Mouse (Mus musculus): Measurements from ENCODE around the gene Urgcp. TPM values are rescaled to one million over a fixed set of nuclear protein-coding genes. Genes with fewer than 3 reads are reported as not detected.

Urgcp gene
- polyA plus RNA-seq, 1 experiment from 2014 or later = 37.6 TPM

GRCm38 (mm10) chr11:5734323-5734722 is 27.9 kb downstream of the Urgcp start:
- H3K4me1 ChIP-seq = no peaks in the 10 kb centered on the region
- no peak overlapping the region for H3K27ac ChIP-seq
- H3K36me3 ChIP-seq (replicated peaks) = no peaks in the 10 kb centered on the region
- H3K4me2 ChIP-seq = no peak overlapping the region
- no peaks in the 10 kb centered on the region for H3K27me3 ChIP-seq (replicated peaks)
- H3K4me3 ChIP-seq = no peak overlapping the region
- 92% methylated on average over 4 of the region's 4 CpGs for WGBS
- no peaks in the 10 kb centered on the region for H3K9me3 ChIP-seq
- ATAC-seq (replicated peaks) = no peak
- H3K9ac ChIP-seq = no peak overlapping the region

GRCm38 (mm10) chr11:5732401-5732800 is 29.8 kb downstream of the Urgcp start:
- no peak for ATAC-seq (replicated peaks)
- Histone ChIP-seq H3K27me3 (replicated peaks) (no peaks in the 10 kb centered on the region), H3K9me3 (no peaks in the 10 kb centered on the region), H3K36me3 (replicated peaks) (no peaks in the 10 kb centered on the region), H3K4me3 (no peak overlapping the region), H3K4me2 (no peak overlapping the region), H3K27ac (no peak overlapping the region), H3K4me1 (no peaks in the 10 kb centered on the region), H3K9ac (no peak overlapping the region)
- 60% methylated on average over 5 of the region's 5 CpGs for WGBS

- ATAC-seq (replicated peaks) = no peak
- H3K36me3 ChIP-seq (replicated peaks) = no peaks in the 10 kb centered on the region
- H3K9me3 ChIP-seq = no peaks in the 10 kb centered on the region
- no peak overlapping the region for H3K4me3 ChIP-seq
- no peaks in the 10 kb centered on the region for H3K4me1 ChIP-seq
- H3K4me2 ChIP-seq = no peak overlapping the region
- H3K27ac ChIP-seq = no peak overlapping the region
- H3K27me3 ChIP-seq (replicated peaks) = no peaks in the 10 kb centered on the region
- 93% methylated on average over 9 of the region's 9 CpGs for WGBS
- no peak overlapping the region for H3K9ac ChIP-seq
Observed at GRCm38 (mm10) chr11:5729582-5729981, 32.6 kb downstream of the Urgcp start.

- Histone ChIP-seq H3K9me3 (no peaks in the 10 kb centered on the region), H3K4me3 (no peak overlapping the region), H3K9ac (no peak overlapping the region), H3K4me2 (no peak overlapping the region), H3K36me3 (replicated peaks) (peaks cover 23% of the 10 kb centered on the region; the same call in 1 of the 2 replicates), H3K27me3 (replicated peaks) (no peaks in the 10 kb centered on the region), H3K4me1 (no peaks in the 10 kb centered on the region), H3K27ac (no peak overlapping the region)
- no peak for ATAC-seq (replicated peaks)
- WGBS = 93% methylated on average over 12 of the region's 12 CpGs
Observed at GRCm38 (mm10) chr11:5718611-5719354, 43.4 kb downstream of the Urgcp start.

- no peak overlapping the region for H3K4me2 ChIP-seq
- H3K9me3 ChIP-seq = no peaks in the 10 kb centered on the region
- peaks cover 23% of the 10 kb centered on the region; the same call in 1 of the 2 replicates for H3K36me3 ChIP-seq (replicated peaks)
- H3K27ac ChIP-seq = no peak overlapping the region
- H3K9ac ChIP-seq = no peak overlapping the region
- WGBS = 94% methylated on average over 34 of the region's 34 CpGs
- H3K4me1 ChIP-seq = no peaks in the 10 kb centered on the region
- no peak for ATAC-seq (replicated peaks)
- H3K4me3 ChIP-seq = no peak overlapping the region
- H3K27me3 ChIP-seq (replicated peaks) = no peaks in the 10 kb centered on the region
Observed at GRCm38 (mm10) chr11:5716938-5717705, 45.1 kb downstream of the Urgcp start.

GRCm38 (mm10) chr11:5716246-5716645 is 45.9 kb downstream of the Urgcp start:
- H3K27ac ChIP-seq = no peak overlapping the region
- 90% methylated on average over 11 of the region's 11 CpGs for WGBS
- H3K9ac ChIP-seq = no peak overlapping the region
- H3K4me3 ChIP-seq = no peak overlapping the region
- H3K4me2 ChIP-seq = no peak overlapping the region
- no peaks in the 10 kb centered on the region for H3K4me1 ChIP-seq
- no peak for ATAC-seq (replicated peaks)
- H3K27me3 ChIP-seq (replicated peaks) = no peaks in the 10 kb centered on the region
- H3K36me3 ChIP-seq (replicated peaks) = peaks cover 23% of the 10 kb centered on the region; the same call in 1 of the 2 replicates
- no peaks in the 10 kb centered on the region for H3K9me3 ChIP-seq

GRCm38 (mm10) chr11:5715630-5716105 is 46.5 kb downstream of the Urgcp start, which contains the start of gene Mrps24:
Gene Mrps24 (minus strand): TSS chr11:5715680.
- H3K4me1 ChIP-seq = no peaks in the 10 kb centered on the region
- H3K4me2 ChIP-seq = no peak within 1 kb of the TSS
- peaks cover 23% of the 10 kb centered on the region; the same call in 1 of the 2 replicates for H3K36me3 ChIP-seq (replicated peaks)
- no peak within 1 kb of the TSS for H3K9ac ChIP-seq
- H3K9me3 ChIP-seq = no peaks in the 10 kb centered on the region
- H3K4me3 ChIP-seq = no peak within 1 kb of the TSS
- no peak within 1 kb of the TSS for H3K27ac ChIP-seq
- ATAC-seq (replicated peaks) = no peak
- 80% methylated on average over 14 of the region's 14 CpGs for WGBS
- no peaks in the 10 kb centered on the region for H3K27me3 ChIP-seq (replicated peaks)

- Histone ChIP-seq H3K27ac (no peak overlapping the region), H3K4me1 (no peaks in the 10 kb centered on the region), H3K36me3 (replicated peaks) (peaks cover 23% of the 10 kb centered on the region; the same call in 1 of the 2 replicates), H3K4me3 (no peak overlapping the region), H3K4me2 (no peak overlapping the region), H3K9ac (no peak overlapping the region), H3K9me3 (no peaks in the 10 kb centered on the region), H3K27me3 (replicated peaks) (no peaks in the 10 kb centered on the region)
- 93% methylated on average over 9 of the region's 9 CpGs for WGBS
- no peak; the same call in 1 of the 2 replicates for ATAC-seq (replicated peaks)
Observed at GRCm38 (mm10) chr11:5715179-5715578, 47.0 kb downstream of the Urgcp start.

- peaks cover 9% of the 10 kb centered on the region; the same call in 1 of the 2 replicates for H3K36me3 ChIP-seq (replicated peaks)
- peak overlapping the region; percentile 78 for H3K27ac ChIP-seq
- peak overlapping the region; percentile 73 for H3K9ac ChIP-seq
- no peaks in the 10 kb centered on the region for H3K9me3 ChIP-seq
- H3K27me3 ChIP-seq (replicated peaks) = no peaks in the 10 kb centered on the region
- H3K4me1 ChIP-seq = peaks cover 14% of the 10 kb centered on the region
- peak; percentile 96 for ATAC-seq (replicated peaks)
- peak overlapping the region; percentile 73 for H3K4me2 ChIP-seq
- peak overlapping the region; percentile 77 for H3K4me3 ChIP-seq
- 18% methylated on average over 49 of the region's 50 CpGs for WGBS
Observed at GRCm38 (mm10) chr11:5707530-5708353, 54.4 kb downstream of the Urgcp start.

- ATAC-seq (replicated peaks) = peak; percentile 84
- H3K4me1 ChIP-seq = peaks cover 14% of the 10 kb centered on the region
- no peaks in the 10 kb centered on the region for H3K9me3 ChIP-seq
- peak overlapping the region; percentile 78 for H3K27ac ChIP-seq
- H3K9ac ChIP-seq = peak overlapping the region; percentile 73
- WGBS = 1% methylated on average over 43 of the region's 43 CpGs
- H3K36me3 ChIP-seq (replicated peaks) = peaks cover 9% of the 10 kb centered on the region; the same call in 1 of the 2 replicates
- H3K27me3 ChIP-seq (replicated peaks) = no peaks in the 10 kb centered on the region
- H3K4me3 ChIP-seq = peak overlapping the region; percentile 77
- peak overlapping the region; percentile 73 for H3K4me2 ChIP-seq
Observed at GRCm38 (mm10) chr11:5706874-5707529, 55.2 kb downstream of the Urgcp start.

- H3K9ac ChIP-seq = peak overlapping the region; percentile 73; the same call in 1 of the 2 replicates
- no peaks in the 10 kb centered on the region for H3K9me3 ChIP-seq
- peaks cover 9% of the 10 kb centered on the region; the same call in 1 of the 2 replicates for H3K36me3 ChIP-seq (replicated peaks)
- H3K27me3 ChIP-seq (replicated peaks) = no peaks in the 10 kb centered on the region
- no peak overlapping the region for H3K27ac ChIP-seq
- peak overlapping the region; percentile 73 for H3K4me2 ChIP-seq
- ATAC-seq (replicated peaks) = no peak
- H3K4me1 ChIP-seq = peaks cover 14% of the 10 kb centered on the region
- peak overlapping the region; percentile 77 for H3K4me3 ChIP-seq
- WGBS = 95% methylated on average over 9 of the region's 9 CpGs
Observed at GRCm38 (mm10) chr11:5705972-5706371, 56.2 kb downstream of the Urgcp start.
